Mouse (Mus musculus) stomach, embryonic 16.5 days (tissue): ENCODE measurements around the gene Tbc1d14. TPM values are rescaled to one million over a fixed set of nuclear protein-coding genes. Genes with fewer than 3 reads are reported as not detected.

Experiments
- ATAC-seq: fragments of 200-750 bp; cut with Nextera tagmentation; 2 replicates; pipeline ENCODE4 v1.8.0; 2017; ENCODE audit warnings: moderate number of reproducible peaks, moderate TSS enrichment; ENCODE audit not compliant: insufficient read depth, low FRiP score
- H3K27ac ChIP-seq: fragments of 300-500 bp; sonication (generic); 2 replicates; pipeline ENCODE4 v1.5.1; 2014; ENCODE audit warnings: low read length
- H3K27me3 ChIP-seq: fragments of 300-500 bp; sonication (generic); 2 replicates; pipeline ENCODE4 v1.6.1; 2014; ENCODE audit warnings: low read length, control low read depth, mixed read lengths; ENCODE audit not compliant: control insufficient read depth, insufficient read depth
- H3K36me3 ChIP-seq: fragments of 300-500 bp; sonication (generic); 2 replicates; pipeline ENCODE4 v1.6.1; 2014; ENCODE audit warnings: low read length; ENCODE audit not compliant: control insufficient read depth, insufficient read depth
- H3K4me1 ChIP-seq: fragments of 300-500 bp; sonication (generic); 2 replicates; pipeline ENCODE4 v1.6.1; 2014; ENCODE audit warnings: low read length, control low read depth, mixed read lengths; ENCODE audit not compliant: control insufficient read depth, insufficient read depth
- H3K4me2 ChIP-seq: fragments of 300-500 bp; sonication (generic); 2 replicates; pipeline ENCODE4 v1.6.1; 2014; ENCODE audit warnings: low read depth, low read length, mixed read lengths
- H3K4me3 ChIP-seq: fragments of 300-500 bp; sonication (generic); replicated peaks from 2 replicates; pipeline ENCODE4 v1.5.1; 2014; ENCODE audit warnings: mild to moderate bottlenecking, low read length
- H3K9ac ChIP-seq: fragments of 300-500 bp; sonication (generic); 2 replicates; pipeline ENCODE4 v1.6.1; 2014; ENCODE audit warnings: low read length
- H3K9me3 ChIP-seq: fragments of 300-500 bp; sonication (generic); replicated peaks from 2 replicates; pipeline ENCODE4 v1.6.1; 2016; ENCODE audit warnings: low read length, control low read depth; ENCODE audit not compliant: control insufficient read depth
- whole genome bisulfite sequencing: fragments of 180-500 bp; shearing (Covaris S2); extraction: QIAGEN DNeasy Blood & Tissue Kit; methylation state at CpG from one replicate; pipeline ENCODE4 v1.1.7; 2014; 5-methylcytosine and 5-hydroxymethylcytosine counted together
- polyA plus RNA-seq: library from polyadenylated mRNA; unstranded; fragments of >200 nt; fragmentation: Nextera tagmentation; extraction: Ambion mirVana; gene quantifications from 2 replicates; pipeline ENCODE4 v1.2.1, GENCODE M21; 2015

The Tbc1d14 gene
- polyA plus RNA-seq, 1 experiment from 2014 or later: 39.5 TPM

- no peak overlapping the region for H3K27ac ChIP-seq
- no peak overlapping the region for H3K9ac ChIP-seq
- H3K4me1 ChIP-seq: peaks cover 9% of the 10 kb centered on the region; the same call in 1 of the 2 replicates
- 87% methylated on average over 4 of the region's 4 CpGs for WGBS
- no peaks in the 10 kb centered on the region for H3K9me3 ChIP-seq
- H3K27me3 ChIP-seq: no peaks in the 10 kb centered on the region
- ATAC-seq: no peak
- H3K4me3 ChIP-seq: no peak overlapping the region
- no peak overlapping the region for H3K4me2 ChIP-seq
- no peaks in the 10 kb centered on the region for H3K36me3 ChIP-seq
Observed at GRCm38 (mm10) chr5:36561509-36561908, 31.6 kb downstream of the Tbc1d14 start.

- H3K4me2 ChIP-seq: peak overlapping the region; percentile 10; the same call in 1 of the 2 replicates
- no peaks in the 10 kb centered on the region for H3K9me3 ChIP-seq
- H3K27ac ChIP-seq: peak overlapping the region; percentile 83
- no peaks in the 10 kb centered on the region for H3K27me3 ChIP-seq
- ATAC-seq: no peak
- no peaks in the 10 kb centered on the region for H3K36me3 ChIP-seq
- no peak overlapping the region for H3K9ac ChIP-seq
- no peak overlapping the region for H3K4me3 ChIP-seq
- WGBS: 90% methylated on average over 4 of the region's 4 CpGs
- H3K4me1 ChIP-seq: peaks cover 9% of the 10 kb centered on the region; the same call in 1 of the 2 replicates
Observed at GRCm38 (mm10) chr5:36560490-36560889, 32.6 kb downstream of the Tbc1d14 start.

GRCm38 (mm10) chr5:36559510-36560235, 33.4 kb downstream of the Tbc1d14 start:
- Histone ChIP-seq H3K4me1 (peaks cover 10% of the 10 kb centered on the region; the same call in 1 of the 2 replicates), H3K4me2 (peak overlapping the region; percentile 10; the same call in 1 of the 2 replicates), H3K9ac (0 out of 2 replicates have a peak overlapping the region, but pooled peaks have one; percentile 16), H3K36me3 (no peaks in the 10 kb centered on the region), H3K27ac (peak overlapping the region; percentile 83), H3K9me3 (no peaks in the 10 kb centered on the region), H3K4me3 (no peak overlapping the region), H3K27me3 (no peaks in the 10 kb centered on the region)
- WGBS: 65% methylated on average over 6 of the region's 6 CpGs
- peak; percentile 49; the same call in 1 of the 2 replicates for ATAC-seq

- 62% methylated on average over 5 of the region's 5 CpGs for WGBS
- peak overlapping the region; percentile 72 for H3K27ac ChIP-seq
Observed at GRCm38 (mm10) chr5:36559106-36559505, 34.0 kb downstream of the Tbc1d14 start.

GRCm38 (mm10) chr5:36558526-36558925, 34.5 kb downstream of the Tbc1d14 start:
- Histone ChIP-seq H3K9me3 (no peaks in the 10 kb centered on the region), H3K36me3 (no peaks in the 10 kb centered on the region), H3K9ac (no peak overlapping the region), H3K4me3 (no peak overlapping the region), H3K4me1 (peaks cover 18% of the 10 kb centered on the region; the same call in 1 of the 2 replicates), H3K27ac (peak overlapping the region; percentile 72), H3K27me3 (no peaks in the 10 kb centered on the region), H3K4me2 (no peak overlapping the region)
- 71% methylated on average over 2 of the region's 2 CpGs for WGBS
- ATAC-seq: no peak

More at GRCm38 (mm10) chr5:36559106-36559505, 34.0 kb downstream of the Tbc1d14 start:
- Histone ChIP-seq H3K36me3 (no peaks in the 10 kb centered on the region), H3K9me3 (no peaks in the 10 kb centered on the region), H3K4me1 (peaks cover 16% of the 10 kb centered on the region; the same call in 1 of the 2 replicates), H3K27me3 (no peaks in the 10 kb centered on the region), H3K9ac (no peak overlapping the region), H3K4me3 (no peak overlapping the region), H3K4me2 (no peak overlapping the region)
- ATAC-seq: no peak

- no peaks in the 10 kb centered on the region for H3K36me3 ChIP-seq
- peaks cover 18% of the 10 kb centered on the region; the same call in 1 of the 2 replicates for H3K4me1 ChIP-seq
- H3K27me3 ChIP-seq: no peaks in the 10 kb centered on the region
- peak; percentile 44; the same call in 1 of the 2 replicates for ATAC-seq
- no peak overlapping the region for H3K4me3 ChIP-seq
- H3K9me3 ChIP-seq: no peaks in the 10 kb centered on the region
- H3K4me2 ChIP-seq: no peak overlapping the region
- H3K27ac ChIP-seq: peak overlapping the region; percentile 6
- no peak overlapping the region; the same call in 1 of the 2 replicates for H3K9ac ChIP-seq
- WGBS: 45% methylated on average over 7 of the region's 7 CpGs
Observed at GRCm38 (mm10) chr5:36557584-36558308, 35.3 kb downstream of the Tbc1d14 start.

- Histone ChIP-seq H3K4me1 (peaks cover 18% of the 10 kb centered on the region; the same call in 1 of the 2 replicates), H3K4me3 (no peak overlapping the region), H3K36me3 (no peaks in the 10 kb centered on the region), H3K9ac (no peak overlapping the region), H3K27ac (no peak overlapping the region), H3K4me2 (no peak overlapping the region), H3K27me3 (no peaks in the 10 kb centered on the region), H3K9me3 (no peaks in the 10 kb centered on the region)
- ATAC-seq: no peak
- 88% methylated on average over 3 of the region's 3 CpGs for WGBS
Observed at GRCm38 (mm10) chr5:36556906-36557305, 36.2 kb downstream of the Tbc1d14 start.

- no peak for ATAC-seq
- Histone ChIP-seq H3K4me2 (no peak overlapping the region), H3K4me3 (no peak overlapping the region), H3K4me1 (peaks cover 18% of the 10 kb centered on the region; the same call in 1 of the 2 replicates), H3K9me3 (no peaks in the 10 kb centered on the region), H3K36me3 (no peaks in the 10 kb centered on the region), H3K27ac (no peak overlapping the region), H3K27me3 (no peaks in the 10 kb centered on the region), H3K9ac (no peak overlapping the region)
- WGBS: 76% methylated on average over 4 of the region's 4 CpGs
Observed at GRCm38 (mm10) chr5:36556289-36556688, 36.8 kb downstream of the Tbc1d14 start.

- no peak for ATAC-seq
- Histone ChIP-seq H3K4me2 (no peak overlapping the region), H3K27ac (0 out of 2 replicates have a peak overlapping the region, but pooled peaks have one; percentile 9), H3K9ac (no peak overlapping the region), H3K4me3 (no peak overlapping the region), H3K9me3 (no peaks in the 10 kb centered on the region), H3K27me3 (no peaks in the 10 kb centered on the region), H3K4me1 (peaks cover 11% of the 10 kb centered on the region; the same call in 1 of the 2 replicates), H3K36me3 (no peaks in the 10 kb centered on the region)
- 42% methylated on average over 5 of the region's 5 CpGs for WGBS
Observed at GRCm38 (mm10) chr5:36554496-36554895, 38.6 kb downstream of the Tbc1d14 start.
